Mouse (Mus musculus): Measurements from ENCODE around the gene Ppp1r2.
A peak's percentile ranks its signal among the peaks of the same experiment; 100 is the strongest.

Ppp1r2 gene

DNA sequence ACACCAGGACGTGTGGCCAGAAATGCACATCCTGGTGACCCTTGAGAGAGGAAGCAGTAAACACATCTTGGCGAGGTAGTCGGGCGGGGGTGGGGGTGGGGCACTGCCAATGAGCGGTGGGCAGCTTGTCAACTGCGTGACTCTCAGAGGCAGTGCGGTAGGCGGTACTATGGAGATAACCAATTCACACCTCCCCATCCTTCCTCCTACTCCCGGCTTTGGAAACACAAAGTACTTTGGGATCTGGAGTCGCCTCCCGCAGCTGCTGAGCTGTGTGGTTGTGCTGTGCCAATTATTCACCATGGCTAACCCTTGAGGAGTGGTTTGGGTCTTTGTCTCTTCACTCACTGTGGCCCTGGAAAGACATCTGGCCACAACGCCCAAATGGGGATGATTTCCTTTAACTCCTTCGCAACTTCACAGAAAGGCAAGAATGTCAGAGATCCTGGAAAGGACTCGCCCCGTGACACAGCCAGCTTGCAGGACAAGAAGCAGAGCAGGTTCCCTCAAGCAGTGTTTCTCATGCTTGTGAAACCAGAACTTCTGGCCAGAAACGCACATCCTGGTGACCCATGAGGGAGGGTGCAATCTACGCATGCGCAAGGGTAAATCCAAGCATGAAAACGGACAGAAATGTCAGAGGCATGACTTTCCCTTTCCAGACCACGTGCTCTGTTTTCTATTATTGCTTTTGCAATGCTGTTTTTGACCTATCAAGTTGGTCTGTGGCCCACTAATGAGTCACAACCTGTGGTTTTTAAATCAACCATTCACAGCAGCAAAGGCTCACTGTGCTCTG lies 41.3 kb downstream of the Ppp1r2 start:
- DNase-seq (ENCODE audit: low spot score) = peak; percentile 53

DNA sequence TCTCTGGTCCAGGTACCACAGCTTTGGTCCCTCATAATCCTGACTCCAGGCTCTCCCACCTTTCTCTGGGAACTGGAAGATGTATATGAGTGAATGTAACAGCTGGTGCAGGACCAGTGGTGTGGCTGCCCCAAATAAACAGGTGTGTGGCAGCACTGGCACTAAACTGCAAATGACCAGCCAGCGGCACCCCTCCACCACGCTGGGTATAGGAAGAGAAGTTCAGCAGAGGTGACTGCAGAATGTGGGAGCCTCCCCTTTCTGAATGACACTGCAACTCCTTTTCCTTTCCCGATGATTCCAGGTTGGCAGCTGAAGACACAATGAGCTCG lies 41.9 kb downstream of the Ppp1r2 start:
- DNase-seq (ENCODE audit: low spot score) = no peak

DNA sequence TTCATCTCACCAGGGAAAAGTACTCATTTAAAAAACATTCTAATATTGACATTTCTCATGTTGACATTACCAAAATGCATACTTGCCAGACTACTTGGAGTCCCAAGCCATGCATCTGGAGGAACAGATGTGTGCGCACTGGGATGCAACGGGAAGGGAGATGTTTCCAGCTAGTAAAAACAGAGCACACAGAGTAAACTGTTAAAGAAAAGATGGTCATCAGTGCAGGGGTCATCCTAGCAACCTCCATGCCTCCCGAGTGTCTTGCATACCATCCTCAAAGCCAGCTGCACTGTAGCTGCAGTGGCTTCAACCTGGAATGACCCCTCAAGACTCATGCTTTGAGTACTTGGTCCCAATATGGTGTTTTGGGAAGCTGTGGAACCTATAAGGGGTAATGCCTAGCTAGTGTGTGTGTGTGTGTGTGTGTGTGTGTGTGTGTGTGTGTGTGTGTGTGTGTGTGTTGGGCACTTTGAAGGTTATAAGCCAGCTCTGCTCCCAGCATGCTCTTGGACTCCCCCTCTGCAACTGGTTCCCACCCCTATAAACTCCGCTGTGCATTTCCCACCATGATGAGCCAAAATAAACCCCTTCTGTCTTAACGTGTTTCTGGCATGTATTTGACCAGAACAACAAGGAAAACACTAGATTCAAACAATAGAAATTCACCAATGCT lies 42.4 kb downstream of the Ppp1r2 start:
- no peak for DNase-seq (ENCODE audit: low spot score)

DNA sequence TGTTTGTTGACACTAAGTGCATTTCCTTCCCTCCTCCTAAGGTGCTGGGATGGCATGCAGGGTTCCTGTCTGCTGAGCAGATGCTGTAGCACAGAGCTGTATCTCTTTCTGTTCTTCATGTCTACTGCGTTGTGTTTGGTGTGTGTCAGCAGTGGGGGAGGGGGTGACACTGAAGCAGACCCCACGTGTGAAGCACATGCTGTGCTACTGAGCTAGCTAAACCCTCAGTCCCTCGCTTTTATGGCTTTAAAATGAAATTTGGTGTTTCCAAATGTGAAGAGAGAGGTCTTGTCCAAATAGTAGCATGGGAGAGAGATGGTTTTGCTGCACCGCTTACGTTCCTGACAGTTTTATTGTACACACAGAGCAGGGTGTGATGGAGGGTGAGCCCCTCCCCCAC lies 43.5 kb downstream of the Ppp1r2 start:
- DNase-seq (ENCODE audit: low spot score) = no peak

DNA sequence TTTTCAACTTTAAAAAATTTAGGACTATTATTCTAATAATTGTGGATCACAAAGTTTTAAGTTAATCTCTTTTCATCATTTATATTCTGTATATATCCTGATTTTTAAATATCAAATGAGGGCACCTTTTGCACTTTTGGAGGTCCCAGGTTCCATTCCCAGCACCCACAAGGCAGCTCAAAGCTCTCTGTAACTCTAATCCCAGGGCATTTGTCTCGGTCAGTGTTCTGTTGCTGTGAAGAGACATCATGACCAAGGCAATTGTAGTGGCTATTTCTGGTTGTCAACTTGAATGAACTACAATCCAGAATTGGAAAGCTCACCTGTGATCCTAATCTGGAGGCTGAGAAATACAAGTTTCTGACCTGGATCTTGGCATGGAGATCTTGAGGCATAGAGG lies 47.3 kb downstream of the Ppp1r2 start:
- no peak for DNase-seq (ENCODE audit: low spot score)

DNA sequence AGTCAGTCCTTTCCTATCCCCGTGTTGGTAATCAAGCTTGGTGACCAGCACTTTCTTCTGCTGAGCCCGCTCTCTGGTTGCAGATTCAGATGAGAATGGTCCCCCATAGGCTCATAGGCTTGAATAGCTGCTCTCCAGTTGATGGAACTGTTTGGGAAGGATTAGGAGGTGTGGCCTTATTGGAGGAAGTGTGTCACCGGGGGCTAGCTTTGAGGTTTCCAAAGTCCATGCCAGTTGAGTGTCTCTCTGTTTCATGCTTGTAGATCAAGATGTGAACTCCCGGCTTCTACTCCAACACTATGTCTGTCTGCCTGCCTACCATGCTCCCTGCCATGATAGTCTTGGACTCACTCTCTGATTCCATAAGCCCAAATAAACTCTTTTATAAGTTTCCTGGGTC lies 59.8 kb downstream of the Ppp1r2 start:
- no peak for DNase-seq (ENCODE audit: low spot score)

DNA sequence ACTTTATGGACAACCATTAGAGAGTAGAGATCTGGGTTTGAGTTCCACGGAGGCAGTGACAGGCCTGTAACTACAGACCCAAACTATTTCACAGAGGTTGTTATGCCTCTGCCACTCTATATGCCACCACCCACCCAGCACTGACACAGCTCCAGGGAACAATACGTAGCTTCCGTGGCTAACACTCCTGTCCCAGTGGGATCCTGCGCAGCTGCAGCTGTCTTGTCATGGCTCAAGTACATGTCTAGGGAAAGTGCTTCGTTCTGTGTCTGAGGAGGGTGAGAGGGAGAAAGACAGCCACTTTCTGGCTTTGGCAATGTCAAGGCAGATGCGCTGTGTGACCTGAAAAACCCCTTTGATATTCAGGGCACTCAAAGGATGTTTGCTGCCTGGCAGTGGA lies 61.6 kb downstream of the Ppp1r2 start:
- no peak for DNase-seq (ENCODE audit: low spot score)

DNA sequence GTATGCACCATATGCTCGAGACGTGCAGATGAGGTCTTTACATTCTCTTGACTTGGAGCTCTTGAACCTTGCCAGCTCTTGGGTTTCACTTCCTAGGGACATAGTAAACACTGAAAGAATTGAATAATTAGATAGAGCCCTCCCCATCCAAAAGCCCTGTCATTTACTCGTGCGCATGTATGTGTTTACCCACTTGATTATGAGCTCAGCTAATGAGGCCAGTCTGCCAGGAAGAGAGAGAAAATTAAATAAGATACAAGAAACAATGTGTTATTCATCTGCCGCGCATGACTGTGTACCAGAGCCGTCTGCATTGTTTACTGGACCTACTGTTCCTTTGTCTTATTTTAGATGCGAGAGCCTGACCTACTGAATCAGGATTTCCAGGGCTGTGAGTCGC lies 63.6 kb downstream of the Ppp1r2 start:
- no peak for DNase-seq (ENCODE audit: low spot score)

DNA sequence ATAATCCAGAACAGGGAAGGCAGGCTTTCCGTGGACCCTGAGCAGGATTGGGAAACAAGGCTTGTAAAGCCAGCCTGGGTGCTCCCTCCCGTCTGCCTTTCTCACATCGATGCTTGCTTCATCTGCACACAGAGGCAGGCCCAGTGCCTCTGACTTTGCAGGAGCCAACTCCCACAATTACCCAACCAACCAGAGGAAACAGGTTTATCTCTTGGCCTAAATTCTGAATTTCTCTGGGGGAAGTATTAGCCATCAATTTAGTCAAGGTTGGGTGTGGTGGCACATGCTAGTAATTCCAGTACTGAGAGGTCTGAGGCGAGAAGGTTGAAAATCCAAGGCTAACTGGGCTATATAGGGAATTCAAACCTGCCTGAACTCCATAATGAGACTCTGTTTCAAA lies 64.6 kb downstream of the Ppp1r2 start:
- no peak for DNase-seq (ENCODE audit: low spot score)

DNA sequence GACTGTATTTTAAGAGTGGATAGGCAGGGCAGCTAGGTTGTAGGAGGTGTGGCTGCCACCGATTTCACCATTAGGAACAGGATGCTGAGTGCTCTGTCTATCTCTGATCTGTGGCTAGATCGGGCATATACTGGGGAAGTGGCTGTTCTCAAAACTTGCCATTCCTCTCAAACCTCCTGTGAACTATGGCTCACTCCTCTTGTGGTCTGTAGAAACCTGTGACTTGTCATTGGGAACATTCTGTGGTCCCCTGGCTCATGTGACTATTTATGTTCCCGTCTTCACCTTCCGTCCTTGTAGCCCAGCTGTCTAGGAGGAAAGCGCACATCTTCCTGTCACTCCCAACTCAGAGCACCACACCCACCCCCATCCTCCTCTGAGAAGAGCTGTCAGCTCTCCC lies 65.2 kb downstream of the Ppp1r2 start:
- DNase-seq (ENCODE audit: low spot score) = no peak

DNA sequence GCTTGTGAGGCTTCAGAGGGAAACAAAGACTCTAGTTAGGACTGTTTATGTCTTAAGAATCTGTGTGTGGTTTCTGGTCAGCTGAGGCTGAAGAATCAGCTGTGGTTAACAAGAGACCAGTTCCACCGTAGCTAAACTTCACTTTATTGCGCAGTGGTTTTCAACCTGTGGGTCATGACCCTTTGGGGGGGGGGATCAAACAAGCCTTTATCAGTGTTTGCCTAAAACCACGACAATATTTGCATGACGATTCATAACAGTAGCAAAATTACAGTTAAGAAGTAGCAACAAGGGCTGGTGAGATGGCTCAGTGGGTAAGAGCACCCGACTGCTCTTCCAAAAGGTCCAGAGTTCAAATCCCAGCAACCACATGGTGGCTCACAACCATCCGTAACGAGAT lies 69.4 kb downstream of the Ppp1r2 start:
- no peak for DNase-seq (ENCODE audit: low spot score)

DNA sequence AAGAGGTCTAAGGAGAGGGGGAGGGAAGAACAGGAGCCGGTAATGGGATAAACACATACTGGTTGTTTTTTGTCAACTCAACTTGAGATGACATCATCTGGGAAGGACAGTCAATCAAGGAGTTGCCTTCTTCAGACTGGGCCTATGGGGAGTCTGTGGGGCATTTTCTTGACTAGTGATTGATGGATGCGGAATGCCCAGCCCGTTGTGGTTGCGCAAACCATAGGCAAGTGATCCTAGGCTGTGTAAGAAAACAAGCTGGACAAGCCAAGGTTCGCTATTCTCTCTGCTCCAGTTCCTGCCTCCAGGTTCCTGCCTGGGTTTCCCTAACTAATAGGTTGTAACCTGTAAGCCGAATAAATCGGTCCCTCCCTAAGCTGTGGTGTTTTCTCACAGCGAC lies 69.9 kb downstream of the Ppp1r2 start:
- no peak for DNase-seq (ENCODE audit: low spot score)

DNA sequence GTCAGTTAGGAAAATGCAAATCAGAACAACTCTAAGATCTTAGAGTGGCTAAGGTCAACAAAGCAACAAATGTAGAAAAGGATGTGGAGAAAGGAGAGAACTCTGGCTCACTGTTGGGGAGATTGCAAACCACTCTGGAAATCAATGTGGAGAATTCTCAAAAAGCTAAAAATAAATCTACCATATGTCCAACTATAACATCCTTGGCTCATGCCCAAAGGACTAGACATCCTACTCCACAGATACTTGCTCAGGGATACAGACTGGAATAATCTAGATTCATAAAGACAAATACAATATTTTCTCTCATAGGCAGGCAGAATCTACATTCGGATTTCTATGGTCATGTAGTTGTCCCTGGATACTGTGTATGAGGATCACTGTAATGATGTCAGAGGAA lies 70.9 kb downstream of the Ppp1r2 start:
- DNase-seq (ENCODE audit: low spot score) = no peak

DNA sequence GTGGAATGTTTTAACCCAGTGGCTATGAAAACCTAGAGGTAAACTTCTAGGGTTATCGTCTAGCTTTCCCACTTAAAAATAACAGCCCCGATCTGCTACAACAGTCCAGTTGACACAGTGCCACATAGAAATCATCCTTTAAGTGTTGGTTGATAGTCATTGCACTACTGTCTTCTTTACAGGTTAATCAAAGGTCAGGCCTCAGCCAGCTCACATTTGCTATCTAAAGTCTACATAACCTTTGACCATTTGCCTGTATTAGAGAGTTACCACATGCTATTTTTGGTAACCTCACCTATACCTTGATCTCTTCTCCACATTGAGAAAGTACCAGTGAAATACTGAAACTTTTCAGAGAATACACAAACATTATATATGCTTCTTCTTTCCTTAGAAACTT lies 73.4 kb downstream of the Ppp1r2 start:
- no peak for DNase-seq (ENCODE audit: low spot score)
